Mouse (Mus musculus): Measurements from ENCODE around the gene Gm49336. TPM values are rescaled to one million over a fixed set of nuclear protein-coding genes. Genes with fewer than 3 reads are reported as not detected.

The Gm49336 gene
- total RNA-seq (2021): 10 to 100 TPM; 82.2 to 86.4 TPM
- long read RNA-seq, experiment 1, transcript Gm49336-201 (15 exons, 3,913 nt): major isoform, 22 of 31 reads
- long read RNA-seq, experiment 1, partial matches to known transcripts: 3 of 31 reads
- long read RNA-seq, experiment 1, other reads (novel, unspliced or antisense): 5 of 31 reads
- long read RNA-seq, experiment 2, transcript Gm49336-201 (15 exons, 3,913 nt): major isoform, 23 of 35 reads
- long read RNA-seq, experiment 2, partial matches to known transcripts: 0 of 35 reads
- long read RNA-seq, experiment 2, other reads (novel, unspliced or antisense): 7 of 35 reads

DNA sequence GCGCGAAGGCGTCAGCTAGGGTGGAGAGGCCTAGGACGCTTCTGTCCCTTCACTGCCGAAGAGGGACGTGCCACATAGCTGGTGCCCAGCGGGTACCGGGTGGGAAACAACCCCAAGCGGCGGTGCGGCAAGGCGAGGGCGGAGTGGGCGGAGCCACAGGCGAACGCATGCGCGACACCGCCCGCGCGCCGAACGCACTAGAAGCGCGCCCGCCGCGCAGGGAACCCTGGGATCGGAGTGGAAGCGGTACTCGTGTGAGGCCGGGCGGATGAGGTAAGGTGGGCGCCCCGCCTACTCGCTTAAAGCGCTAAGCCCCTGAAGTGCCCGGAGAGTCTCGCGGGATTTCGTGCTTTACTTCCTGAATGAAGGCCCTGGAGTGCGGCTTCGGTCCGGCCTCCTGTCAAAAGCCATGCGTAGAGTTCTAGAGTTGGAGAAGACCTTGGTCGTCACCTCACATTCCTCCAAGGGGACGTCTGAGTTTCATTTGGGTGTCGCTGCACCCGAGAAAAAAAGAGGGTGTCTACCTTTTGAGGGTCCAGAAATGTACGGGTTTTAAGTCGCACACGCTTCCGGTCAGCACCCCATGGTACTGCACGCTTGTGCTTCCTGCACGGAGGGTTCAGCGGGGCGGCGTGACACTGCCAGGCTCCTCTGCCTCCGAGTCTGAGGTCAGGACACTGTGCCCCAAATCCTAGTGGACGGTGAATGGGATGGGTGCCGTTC is at the start of gene Gm49336, which contains the start of gene Nupl1:
Gm49336 (minus strand) TSS at position 227 of the 723 bp plus-strand sequence.
Nupl1 (minus strand) TSS at position 151 of the 723 bp plus-strand sequence.
- DNase-seq (ENCODE audit: low spot score in 2 of 2): peak; percentile 96 to 99

DNA sequence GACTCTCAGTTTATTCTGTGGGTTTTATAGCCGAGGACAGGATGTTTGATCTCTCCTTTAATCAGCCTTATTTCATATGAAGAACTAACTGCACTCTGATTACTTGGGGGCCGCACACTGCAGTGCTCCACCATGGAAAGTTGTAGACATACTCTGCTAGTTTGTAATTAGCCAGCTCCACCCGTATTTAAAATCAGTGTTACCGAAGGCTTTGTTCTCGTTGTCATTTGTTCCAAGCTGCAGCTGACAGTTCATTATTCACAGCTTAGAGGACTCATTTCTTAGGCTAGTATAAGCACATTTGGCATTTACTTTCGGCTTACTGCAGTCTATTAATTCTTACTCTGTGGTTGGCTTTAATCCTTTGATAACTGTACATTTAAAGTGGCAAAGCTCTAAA is 49.7 kb upstream of the Gm49336 start:
- DNase-seq (ENCODE audit: low spot score in 2 of 2): no peak

DNA sequence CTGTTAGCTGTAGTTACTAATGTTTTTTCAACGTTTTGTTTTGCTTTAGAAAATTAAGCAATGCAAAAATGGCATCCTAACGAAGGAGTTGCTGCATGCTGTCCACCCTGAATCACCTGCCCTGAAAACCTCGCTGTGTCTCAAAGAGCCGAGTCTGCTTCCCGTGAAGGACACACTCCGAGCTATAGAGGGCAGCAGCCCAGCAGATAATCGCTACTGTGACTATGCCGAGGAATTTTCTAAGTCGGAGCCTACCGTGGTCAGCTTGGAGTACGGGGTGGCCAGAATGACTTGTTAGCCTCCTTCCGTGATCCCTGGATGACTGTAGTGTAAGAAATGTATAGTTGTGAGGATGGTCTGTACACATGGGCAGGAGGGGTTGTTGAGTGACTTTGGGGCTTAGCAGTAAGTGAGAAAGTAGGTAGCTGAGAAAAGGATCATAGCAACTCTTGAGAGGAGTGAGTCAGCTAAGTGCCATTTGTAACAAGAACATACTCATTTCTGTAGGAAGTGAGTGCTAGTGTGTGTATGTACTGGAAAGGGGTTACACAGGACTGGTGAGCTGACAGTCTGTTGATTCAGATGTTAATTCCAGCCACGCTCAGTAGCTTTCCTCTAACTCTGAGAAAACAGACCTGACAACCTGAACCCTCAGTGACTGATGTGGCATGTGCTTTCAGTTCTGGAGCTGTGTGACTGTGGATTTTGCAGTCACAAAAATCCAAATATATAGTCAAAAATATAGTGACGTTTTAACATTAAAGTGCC is 49.1 kb upstream of the Gm49336 start:
- no peak for DNase-seq (ENCODE audit: low spot score in 2 of 2)

DNA sequence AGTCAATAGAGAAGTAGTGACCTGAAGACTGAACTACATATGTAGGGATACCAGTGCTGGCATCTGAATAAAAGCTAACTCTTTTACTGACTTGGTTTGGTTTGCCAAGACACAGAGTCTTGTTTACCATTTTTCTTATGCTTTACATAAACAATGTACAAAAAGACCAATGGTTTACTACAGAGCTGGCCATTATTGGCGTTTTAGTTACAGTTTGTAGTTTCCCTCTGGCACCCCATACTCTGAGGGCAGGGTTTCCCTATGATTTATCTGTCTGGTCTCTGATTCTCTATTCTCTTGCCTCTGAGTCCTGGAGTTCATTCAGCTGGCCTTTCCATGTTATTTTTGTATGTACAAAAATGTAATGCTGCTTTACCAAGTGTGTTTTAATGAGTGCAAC is 44.2 kb upstream of the Gm49336 start:
- no peak for DNase-seq (ENCODE audit: low spot score in 2 of 2)

DNA sequence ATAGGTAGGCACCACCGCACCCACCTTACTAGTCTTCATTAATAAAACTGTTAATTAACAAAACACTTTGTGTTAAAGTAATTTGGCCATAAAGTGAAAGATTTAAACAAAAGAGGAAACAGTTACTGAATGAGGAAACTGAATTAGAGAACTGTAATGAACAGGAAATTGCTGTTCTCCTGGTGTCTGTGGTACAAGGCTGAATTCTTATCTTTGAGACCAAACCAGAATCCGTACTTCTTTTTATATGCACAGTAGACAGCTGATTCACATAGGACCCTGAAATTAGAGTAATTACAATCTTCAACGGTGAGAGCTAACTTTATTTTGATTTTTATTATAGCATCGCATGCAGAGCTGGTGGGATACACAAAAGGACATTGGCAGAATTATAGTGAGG is 39.1 kb upstream of the Gm49336 start:
- DNase-seq (ENCODE audit: low spot score in 2 of 2): no peak

DNA sequence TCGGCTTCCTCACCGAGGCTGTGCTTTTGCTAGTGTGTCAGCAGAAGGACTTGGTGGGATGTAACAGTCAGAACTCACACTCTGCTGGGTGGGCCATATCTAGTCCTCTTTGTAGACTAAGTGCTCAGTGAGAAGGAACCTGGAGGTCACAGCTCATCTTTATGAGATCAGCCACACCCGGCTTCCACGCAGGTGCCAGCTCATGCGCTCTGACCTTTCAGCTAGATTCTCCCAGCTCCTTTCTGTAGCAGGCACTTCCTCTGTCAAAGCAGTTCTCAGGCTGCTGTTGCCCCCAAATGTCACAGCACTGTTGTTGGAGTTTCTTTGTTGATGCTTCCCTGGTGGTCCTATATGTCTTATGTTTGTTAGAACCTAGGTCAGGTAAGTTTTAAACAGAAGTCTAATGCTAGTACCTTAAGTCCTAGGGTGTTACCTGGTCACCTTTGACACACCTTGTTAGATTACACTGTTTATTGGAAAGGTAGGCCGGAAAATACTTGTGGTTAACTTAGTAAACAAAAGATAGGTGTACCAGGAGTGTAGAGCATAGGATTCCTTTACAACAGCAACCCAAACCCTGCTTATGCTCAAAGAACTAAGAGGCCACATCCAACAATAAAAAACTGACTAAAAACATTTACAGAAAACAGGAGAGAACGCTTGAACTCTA is 35.0 kb upstream of the Gm49336 start:
- DNase-seq (ENCODE audit: low spot score in 2 of 2): no peak

DNA sequence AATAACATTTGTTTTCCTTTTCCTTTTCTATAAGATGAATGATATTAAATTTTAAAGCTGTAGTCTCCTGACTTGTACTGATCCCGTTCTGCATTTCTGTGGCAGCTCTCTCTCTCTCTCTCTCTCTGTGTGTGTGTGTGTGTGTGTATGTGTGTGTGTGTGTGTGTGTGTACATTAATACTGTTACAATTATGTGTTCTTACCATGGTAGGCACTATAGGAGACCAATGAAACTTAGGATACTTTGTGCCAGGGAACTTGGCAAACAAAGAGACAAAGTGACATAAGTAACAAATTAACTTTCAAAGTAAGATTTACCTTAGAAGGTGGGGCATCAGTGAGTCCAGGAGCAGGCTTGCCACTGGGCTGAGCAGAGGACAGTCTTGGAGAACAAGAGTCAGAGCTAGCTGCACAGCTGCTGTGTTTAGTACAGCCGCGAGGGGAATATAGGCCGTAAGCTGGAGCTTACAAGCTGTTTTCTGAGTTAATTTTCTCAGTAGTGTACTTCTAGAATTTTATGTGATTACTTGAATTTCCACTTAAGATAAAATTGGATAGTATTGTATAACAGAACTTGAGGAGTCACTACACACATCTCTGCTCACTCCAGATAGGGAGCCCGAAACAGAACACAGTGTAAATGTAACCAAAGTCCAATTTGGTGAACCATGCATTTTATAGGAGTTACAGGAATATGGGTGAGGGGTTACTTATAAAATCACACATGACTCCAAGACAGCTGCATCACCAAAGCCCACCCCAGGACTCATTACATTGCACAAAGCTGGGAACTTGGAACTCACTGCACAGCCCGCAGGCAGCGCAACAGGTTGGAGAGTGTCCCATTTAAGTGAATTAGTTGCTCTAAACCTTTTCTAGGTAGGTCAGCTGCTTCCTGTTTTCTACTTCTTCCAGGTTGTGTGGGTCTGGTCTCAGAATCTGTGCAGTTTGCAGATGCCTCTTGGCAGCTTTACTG is 24.3 kb upstream of the Gm49336 start:
- DNase-seq (ENCODE audit: low spot score in 2 of 2): no peak

DNA sequence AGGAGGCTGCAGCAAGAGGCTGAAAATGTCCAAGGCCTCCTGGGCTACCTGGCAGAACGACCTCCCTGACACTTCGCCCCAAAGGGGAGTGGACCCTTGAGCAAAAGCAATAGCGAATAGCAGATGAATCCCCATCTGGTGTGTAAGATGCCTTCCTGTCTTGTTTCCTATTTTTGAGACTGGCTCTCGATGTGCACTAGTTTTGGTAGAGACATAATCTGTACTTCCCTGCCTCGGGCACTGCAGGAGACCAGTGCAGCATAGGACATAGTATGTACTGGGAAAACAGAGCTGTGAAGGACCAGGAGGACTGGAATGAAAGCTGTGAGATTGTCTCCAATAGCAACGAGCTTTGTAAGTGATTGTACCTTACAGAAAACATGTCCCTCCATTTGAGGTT is 22.0 kb upstream of the Gm49336 start:
- no peak for DNase-seq (ENCODE audit: low spot score in 2 of 2)

DNA sequence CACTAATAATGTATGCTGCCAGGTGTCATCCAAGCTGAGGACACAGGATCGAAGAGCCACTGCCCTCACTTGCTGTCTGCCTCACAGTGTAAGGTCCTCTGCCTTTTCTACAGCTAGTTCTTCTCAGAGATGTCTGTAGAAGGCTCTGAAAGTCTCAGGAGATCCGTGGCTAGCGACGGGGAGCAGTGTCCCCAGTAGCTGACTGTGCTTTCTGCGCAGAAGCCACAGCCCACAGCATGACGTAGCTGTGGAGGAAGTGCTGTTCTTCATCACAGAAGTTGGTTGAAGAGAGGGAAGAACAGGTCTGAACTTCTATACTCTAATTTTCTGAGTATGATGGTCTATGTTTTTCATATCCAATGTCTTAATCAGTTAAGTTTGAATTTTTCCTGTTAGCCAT is 18.0 kb upstream of the Gm49336 start:
- DNase-seq (ENCODE audit: low spot score in 2 of 2): no peak

DNA sequence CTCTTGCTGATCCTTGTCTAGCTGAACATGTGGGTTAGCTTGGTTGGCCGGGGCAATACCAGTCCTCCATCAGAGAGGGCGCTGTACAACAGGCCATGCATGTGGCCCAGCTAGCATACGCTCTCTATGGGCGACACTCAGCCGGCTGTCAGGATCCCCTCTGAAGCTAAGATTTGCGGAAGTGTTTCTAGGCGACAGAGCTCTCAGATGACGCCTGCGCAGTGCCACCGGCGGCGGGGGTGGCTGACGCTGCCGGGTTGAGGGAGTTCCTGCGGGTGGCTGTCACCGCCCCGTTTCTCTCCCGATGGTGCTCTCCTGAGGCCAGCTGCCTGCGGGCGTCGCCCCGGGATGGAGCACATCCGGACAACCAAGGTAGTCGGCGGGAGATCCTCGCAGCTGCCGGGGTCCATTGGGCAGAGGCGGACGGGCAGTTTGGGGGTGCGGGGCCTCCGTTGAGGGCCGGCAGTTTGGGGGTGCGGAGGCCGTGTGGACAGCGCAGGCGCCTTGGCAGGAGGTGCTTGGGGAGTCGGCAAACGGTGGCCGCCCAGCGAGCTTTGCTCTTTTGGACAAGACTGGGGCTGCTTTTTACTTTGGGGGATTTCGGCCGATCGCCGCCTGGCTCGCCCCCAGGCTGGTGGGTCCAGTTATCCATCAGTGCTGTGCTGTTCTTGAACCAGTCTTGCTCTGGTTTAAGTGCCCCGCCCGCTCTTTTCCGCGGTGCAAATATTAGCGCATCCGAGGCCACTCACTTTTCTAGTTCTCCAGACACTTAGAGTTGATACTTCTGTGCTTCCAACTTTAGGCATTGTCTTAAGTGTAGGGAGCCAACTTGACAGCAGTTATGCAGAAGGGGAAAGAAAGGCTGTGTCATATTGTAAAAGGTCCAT is 13.9 kb upstream of the Gm49336 start, which contains the start of gene Mtmr6:
Mtmr6 (plus strand) TSS at position 239 of the 887 bp plus-strand sequence.
- peak; percentile 90 to 97 for DNase-seq (ENCODE audit: low spot score in 2 of 2)

DNA sequence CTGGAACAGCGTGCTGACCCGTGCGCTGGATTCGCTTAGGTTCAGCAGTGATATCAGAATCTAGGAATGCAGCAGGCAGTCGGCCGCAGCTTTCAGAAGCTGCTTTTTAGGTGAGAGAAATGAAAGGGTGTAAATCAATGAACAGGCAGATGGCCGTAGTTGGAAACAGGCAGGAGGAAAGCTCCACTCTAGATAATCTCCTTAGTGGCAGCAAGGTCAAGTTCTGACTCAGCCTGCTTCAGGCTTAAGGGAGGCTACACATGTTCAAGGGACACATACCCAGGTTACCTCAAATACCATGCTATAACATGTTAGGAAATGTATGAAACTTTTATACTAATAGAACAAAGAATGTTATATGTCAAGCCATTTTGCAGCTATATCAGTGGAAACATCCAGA is 11.0 kb upstream of the Gm49336 start:
- DNase-seq (ENCODE audit: low spot score in 2 of 2): no peak

DNA sequence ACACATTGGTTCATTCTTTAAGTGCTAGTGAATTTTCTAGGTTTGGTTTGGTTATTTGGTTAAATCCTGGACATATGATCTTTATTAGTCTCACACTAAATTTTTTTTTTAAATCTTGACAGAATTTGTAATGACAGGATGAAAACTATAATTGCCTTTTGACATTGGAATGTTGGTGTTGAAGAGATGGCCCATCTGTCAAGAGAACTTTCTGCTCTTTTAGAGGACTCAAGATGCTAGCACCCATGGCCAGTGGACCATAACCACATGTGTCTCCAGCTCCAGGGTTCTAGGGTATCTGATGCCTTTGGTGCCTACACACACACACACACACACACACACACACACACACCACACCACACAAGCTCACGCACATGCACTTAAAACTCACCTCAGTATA is 6.5 kb upstream of the Gm49336 start:
- DNase-seq (ENCODE audit: low spot score in 2 of 2): no peak

DNA sequence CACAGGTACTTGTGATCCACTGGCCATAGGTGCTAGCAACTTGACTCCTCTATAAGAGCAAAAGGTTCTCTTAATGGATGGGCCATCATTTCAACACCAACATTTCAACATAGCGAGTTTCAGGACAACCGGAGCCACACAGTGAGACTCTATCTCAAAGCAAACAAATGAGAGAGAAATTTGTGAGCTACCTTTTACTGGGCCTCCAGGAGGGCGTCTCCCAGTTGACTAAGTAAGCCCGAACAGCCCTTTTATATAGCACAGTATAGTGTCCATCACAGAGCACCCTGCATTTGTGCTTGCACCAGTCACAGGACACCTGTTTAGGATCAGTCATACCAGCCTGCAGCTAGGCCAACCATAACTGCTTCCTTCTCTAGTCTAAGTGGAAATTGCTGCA is 5.8 kb upstream of the Gm49336 start:
- DNase-seq (ENCODE audit: low spot score in 2 of 2): no peak

DNA sequence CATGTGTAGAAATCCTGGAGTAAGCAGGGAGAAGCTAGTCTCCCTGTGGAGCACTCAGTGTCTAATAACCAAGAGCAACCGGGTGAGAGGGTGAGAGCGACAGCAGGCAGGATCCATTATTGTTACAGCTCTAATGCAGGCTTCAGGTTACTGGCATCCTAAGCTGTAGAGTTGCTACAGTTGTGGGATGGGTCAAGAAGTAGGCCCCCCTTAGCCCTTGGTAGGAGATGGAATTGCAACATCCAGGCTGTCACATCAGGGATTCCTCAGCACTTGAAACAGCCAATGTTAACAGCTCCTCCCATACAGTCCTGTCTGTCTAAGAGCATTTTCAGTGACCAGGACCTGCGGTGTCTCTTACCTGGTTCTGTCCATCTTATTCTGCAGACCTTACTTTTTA is 5.0 kb upstream of the Gm49336 start:
- DNase-seq (ENCODE audit: low spot score in 2 of 2): no peak

DNA sequence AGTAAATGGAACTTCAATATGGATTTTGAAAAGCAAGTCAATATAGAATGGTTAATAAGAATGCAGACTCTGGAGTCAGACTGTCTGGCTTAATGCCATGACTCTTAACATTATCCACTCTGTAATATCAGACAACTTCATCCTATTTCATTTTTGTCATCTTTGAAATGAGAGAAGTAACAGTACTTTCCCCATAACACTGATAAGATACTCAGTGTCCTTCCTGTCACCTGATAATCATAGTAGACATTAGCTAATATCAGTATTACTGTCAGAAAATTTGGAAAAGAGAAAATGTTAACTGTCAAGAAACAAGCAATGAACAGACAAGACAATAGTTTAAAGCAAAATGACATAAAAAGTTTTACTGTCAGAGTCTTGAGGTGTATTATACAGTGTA is 3.5 kb upstream of the Gm49336 start:
- DNase-seq (ENCODE audit: low spot score in 2 of 2): no peak

DNA sequence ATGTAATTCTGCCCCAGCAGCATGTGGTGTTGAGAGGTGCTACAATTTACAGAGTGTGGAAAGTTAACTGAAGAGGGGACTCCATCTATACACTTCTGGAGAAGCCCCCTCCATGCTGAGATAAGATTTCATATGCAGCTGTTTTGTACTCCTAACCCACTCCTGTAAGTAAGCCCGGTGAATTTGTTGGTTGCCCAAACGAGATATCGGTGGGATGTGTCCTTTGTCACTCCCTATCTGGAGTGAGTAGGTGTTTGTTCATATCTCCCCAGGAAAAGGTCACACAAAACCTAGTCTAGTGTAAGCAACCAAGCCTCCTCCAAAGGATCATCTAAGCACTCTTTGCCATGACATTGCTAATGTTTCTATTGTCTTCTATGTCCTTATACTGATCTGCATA is 2.2 kb upstream of the Gm49336 start:
- DNase-seq (ENCODE audit: low spot score in 2 of 2): no peak

DNA sequence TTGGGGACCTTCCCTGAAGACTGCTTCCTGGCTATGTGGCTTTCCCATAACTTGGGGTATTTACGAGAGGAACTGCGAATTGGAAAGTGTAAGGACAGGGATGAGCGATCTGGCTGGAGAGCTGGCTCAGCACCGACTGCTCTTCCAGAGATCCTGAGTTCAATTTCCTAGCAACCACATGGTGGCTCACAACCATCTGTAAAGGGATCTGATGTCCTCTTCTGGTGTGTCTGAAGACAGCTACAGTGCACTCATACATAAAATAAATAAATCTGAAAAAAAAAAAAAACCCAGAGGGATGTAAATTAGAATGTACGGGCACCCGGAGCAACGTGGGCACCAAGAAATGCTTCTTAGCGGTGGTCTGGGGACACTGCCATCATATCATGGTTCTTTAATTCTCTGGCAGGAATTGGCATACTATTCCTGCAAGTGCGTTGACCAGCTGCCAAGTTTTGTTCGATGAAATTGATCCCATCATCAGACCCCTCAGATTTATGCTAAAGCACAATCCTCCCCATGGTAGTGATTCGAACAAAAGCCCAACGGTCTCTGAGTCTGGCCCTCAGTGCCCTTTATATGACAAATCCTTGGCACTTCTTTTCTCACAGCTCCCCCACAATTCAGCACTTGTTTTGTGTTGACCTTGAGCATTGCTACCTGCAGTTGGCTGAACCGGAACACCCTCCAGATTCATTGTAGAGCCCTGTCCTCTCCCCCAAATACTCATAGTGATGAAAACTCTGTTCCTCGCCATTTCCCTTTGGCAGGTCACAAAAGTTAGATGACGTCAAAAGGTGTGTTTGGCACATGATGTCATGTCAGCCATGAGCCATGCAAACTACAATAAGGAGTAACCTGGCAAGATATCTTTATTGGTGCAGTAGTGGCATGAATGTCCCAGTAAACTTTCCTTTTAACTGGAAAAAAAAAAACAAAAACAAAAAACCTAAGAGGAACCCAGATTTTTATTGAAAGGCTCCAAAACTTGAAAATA is 995 bp upstream of the Gm49336 start:
- peak in 1 of 2 experiments; percentile 40 for DNase-seq (ENCODE audit: low spot score in 2 of 2)

DNA sequence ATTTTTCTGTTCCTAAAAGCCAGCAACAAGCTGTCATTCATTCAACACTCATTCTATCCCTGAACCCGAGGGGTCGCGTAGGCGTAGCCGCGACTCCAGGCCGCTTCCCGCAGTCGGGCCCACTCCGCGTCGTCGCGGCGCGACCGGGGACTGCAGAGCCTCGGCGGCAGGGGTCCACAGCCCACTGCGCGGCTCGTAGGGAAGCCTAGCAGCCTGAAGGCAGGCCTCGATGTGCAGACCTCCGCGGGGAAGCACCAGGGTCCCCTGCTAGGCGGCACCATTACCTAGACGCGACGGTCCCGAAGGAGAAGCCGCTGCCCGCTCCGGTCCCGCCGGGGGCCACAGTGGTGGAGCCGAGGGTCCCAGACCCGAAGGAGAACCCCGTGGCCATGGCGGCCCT is 428 bp downstream of the Gm49336 start:
- DNase-seq (ENCODE audit: low spot score in 2 of 2): no peak
